Mouse (Mus musculus): ENCODE measurements around the gene Dbnl.

The Dbnl gene

DNA sequence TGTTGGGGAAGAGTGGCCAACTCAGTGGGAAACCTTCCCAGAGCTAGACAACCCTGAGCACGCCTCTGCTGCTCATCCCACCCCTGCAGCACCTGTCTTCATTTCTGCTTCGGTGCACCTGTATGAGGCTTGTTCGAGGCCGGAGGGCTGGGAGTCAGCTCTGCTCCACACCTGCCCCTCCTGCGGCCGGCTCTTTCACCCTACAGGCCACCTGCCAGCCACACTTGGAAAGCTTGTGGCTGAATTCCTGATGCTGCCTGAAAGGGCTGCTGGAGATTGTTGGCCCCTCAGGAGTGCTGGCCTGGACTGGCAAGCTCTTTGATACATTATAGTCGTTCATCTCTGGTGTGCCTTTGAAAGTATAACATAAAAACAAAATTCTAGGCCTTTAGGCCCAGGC, 52.1 kb downstream of the Dbnl start:
- DNase-seq: no peak

DNA sequence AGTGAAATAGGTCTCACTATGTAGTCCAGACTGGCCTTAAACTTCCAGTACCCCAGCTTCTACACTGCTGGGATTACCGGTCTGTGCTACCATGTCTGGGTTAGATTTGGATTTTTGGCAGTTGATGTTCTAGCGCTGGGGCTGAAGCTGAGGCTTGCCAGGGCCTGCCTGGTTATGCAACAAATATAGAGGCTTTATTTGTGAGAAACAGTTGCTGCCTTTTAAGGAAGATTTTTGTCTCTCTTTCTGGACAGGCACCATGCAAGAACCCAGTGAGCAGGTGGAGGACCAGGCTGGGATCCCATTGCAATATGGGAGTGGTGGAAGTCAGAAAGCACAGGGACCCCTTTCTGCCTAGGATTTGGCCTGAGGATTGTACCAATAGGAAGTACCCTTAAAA, 53.5 kb downstream of the Dbnl start:
- DNase-seq: no peak

DNA sequence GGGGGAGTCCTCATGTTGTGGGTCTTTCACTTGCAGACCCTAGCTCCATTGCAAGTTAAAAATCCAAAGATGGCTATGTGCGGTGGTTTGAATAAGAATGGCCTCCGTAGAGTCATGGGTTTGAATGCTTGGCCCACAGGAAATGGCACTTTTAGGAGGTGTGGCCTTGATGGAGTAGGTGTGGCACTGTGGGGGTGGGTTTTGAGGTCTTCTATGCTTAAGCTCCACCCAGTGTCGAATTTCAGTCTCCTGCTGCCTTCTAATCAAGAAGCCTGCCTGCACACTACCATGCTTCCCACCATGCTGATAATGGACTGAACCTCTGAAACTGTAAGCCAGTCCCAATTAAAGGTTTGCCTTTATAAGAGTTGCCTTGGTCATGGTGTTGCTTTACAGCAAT, 54.8 kb downstream of the Dbnl start:
- no peak for DNase-seq

DNA sequence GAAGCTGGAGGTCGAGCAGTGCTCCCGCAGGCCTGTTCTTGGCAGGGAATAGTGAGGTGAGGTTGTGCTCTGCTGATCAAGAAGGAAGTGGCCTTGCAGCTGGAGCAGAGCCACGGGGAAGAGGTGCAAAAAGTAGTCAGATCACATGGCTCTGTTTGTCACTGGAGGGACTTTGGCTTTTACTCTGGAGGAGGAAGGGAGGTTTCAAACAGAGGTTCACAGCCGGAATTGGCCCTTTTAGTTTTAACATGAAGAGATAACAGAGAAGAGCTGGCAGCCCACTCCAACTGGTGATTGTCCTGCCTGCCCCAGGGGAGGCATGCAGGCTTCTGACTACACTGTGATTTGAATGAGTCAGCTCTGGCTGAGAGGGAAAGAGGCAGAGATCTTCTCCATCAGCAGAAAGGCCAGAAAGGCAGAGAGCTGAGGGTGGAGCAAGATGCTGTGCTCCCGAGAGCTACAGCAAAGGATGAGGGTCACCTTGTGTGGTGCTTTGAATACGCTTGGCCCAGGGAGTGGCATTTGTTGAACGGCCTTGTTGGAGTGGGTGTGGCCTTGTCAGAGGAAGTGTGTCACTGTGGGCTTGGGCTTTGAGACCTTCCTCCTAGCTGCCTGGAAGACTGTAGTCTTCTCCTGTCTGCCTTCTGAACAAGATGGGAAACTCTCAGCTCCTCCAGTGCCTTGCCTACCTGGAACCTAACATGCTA, 58.5 kb downstream of the Dbnl start:
- no peak for DNase-seq

DNA sequence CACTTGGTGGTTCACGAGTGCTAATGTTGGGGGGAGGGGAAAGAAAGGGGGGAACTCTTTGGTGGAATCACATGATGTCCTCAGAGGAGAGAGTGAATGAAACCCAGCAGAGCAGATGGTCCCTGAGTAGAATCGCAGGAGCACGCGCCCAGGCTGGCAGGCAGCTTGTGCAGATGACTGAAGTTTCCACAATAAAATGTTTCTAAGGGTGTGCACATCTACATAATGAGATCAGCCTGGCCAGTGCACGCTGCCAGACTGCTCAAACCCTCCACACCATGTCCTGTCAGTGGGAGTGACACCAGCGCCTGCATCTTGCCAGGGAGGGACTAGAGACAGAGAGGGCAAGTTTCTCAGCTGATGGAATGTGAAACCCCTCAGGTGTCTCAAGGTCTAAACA, 60.5 kb downstream of the Dbnl start:
- no peak for DNase-seq

DNA sequence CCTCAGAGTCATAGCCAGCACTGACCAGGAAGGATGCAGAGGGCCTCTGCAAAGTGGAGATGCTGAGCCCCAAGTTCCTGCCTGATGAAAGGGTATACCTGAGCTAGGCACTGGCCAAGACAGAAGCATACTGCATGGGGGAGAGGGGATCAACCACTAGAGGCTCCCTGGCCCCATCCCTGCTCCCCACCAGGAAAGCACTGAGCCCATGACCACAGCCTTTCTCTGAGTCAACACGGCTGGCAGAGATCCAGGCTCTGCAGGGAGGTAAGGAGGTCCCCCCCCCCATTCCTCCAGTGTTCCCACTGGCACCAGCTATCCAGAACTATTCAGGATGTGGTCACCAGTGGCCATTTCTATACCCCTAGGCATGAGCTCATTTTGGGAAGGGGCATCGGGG, 61.0 kb downstream of the Dbnl start:
- no peak for DNase-seq

DNA sequence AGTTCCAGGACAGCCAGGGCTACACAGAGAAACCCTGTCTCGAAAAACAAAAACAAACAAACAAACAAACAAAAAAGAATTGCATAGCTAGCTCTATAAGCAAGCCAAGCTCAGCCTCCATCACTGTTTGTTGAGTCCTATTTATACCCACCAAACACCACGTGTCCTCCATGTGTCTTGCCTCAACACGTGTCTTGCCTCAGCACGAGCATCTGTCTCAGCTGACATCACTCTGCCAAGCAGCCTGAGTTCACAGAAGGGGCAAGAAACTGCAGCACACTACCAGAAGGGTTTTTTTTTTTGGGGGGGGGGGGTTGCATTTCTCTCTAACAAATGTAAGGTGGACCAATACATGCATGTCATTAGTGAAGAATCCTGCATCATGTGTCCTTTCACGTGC, 62.2 kb downstream of the Dbnl start:
- no peak for DNase-seq

Measured in cerebellum, adult 11-12 months (tissue).